Mouse (Mus musculus): Measurements from ENCODE around the gene Olfr1537. TPM values are rescaled to one million over a fixed set of nuclear protein-coding genes. Genes with fewer than 3 reads are reported as not detected.

Olfr1537 gene
- total RNA-seq (2021) (not detected), polyA plus RNA-seq (2012; rRNA removed) (not detected in 2 replicates)
- long read RNA-seq = 0 reads

DNA sequence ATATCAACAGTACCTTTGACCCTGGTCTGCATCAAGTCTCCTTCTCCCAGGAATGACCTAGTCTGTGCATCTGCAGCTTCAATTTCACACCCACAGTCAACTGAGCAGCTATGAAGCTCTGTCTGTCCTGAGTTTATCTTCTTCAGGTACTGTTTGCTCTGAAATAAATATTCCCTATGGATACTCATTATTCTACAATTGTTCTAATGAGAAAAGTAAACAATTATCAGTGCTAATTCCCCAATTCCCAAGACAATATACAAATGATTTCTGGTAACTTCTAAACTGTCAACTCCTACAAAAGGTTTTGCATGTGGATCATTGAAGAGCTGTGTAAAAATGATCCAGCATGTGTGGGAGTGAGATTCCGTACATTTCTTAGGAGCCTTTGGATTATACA is at the start of gene Olfr1537:
Gene Olfr1537, minus strand, starts transcription at position 101 of the 400 bp plus-strand sequence.
- Histone ChIP-seq H3K36me3 (ENCODE audit: control insufficient read depth, insufficient read depth, low read length) (no peaks in the 10 kb centered on the region), H3K27ac (no peak within 1 kb of the TSS), H3K27me3 (ENCODE audit: control insufficient read depth, insufficient read depth, low read length) (no peaks in the 10 kb centered on the region), H3K9ac (ENCODE audit: low read depth, low read length) (no peak within 1 kb of the TSS), H3K79me2 (replicated peaks; ENCODE audit: control insufficient read depth, insufficient read depth, low read length) (no peaks in the 10 kb centered on the region), H3K4me1 (ENCODE audit: control insufficient read depth, insufficient read depth, low read length) (no peaks in the 10 kb centered on the region), H3K4me3 (no peak within 1 kb of the TSS)
- intact Hi-C loops (cut with DNase I) = no loop called here
- 64% methylated on average over 1 of the region's 1 CpGs for WGBS
- no peak for DNase-seq
- TF ChIP-seq CTCF (IDR thresholded peaks at IDR 0.05) (no peak), EP300 (IDR thresholded peaks at IDR 0.05; ENCODE audit: insufficient read depth, low read depth, low read length) (no peak), POLR2A (IDR thresholded peaks at IDR 0.05; ENCODE audit: insufficient read depth, low read depth, low read length) (no peak)

DNA sequence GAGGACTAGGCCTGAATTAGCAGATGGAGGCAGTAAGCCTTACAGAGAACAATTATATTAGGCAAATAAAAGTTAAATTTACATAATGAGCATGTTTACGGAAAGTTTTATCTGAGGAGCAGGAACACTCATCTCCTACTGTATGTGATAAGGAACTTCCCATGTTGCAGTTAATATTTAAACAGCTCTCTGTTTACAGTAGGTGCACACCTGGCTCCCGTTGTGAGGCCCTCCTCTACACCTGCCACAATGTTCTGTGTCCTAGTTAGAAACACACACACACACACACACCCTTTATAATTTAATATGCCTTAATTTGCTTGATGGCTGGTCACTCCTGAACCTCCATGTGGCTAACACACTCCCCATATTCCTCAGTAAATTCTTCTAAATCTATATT is 37.3 kb upstream of the Olfr1537 start:
- H3K4me1 ChIP-seq (ENCODE audit: control insufficient read depth, insufficient read depth, low read length) = no peaks in the 10 kb centered on the region
- H3K9ac ChIP-seq (ENCODE audit: low read depth, low read length) = no peak overlapping the region
- no peaks in the 10 kb centered on the region for H3K27me3 ChIP-seq (ENCODE audit: control insufficient read depth, insufficient read depth, low read length)
- no peaks in the 10 kb centered on the region for H3K79me2 ChIP-seq (replicated peaks; ENCODE audit: control insufficient read depth, insufficient read depth, low read length)
- TF ChIP-seq CTCF (IDR thresholded peaks at IDR 0.05) = no peak
- TF ChIP-seq EP300 (IDR thresholded peaks at IDR 0.05; ENCODE audit: insufficient read depth, low read depth, low read length) = no peak
- TF ChIP-seq POLR2A (IDR thresholded peaks at IDR 0.05; ENCODE audit: insufficient read depth, low read depth, low read length) = no peak
- no peak overlapping the region for H3K27ac ChIP-seq
- intact Hi-C loops (cut with DNase I) = no loop called here
- no peaks in the 10 kb centered on the region for H3K36me3 ChIP-seq (ENCODE audit: control insufficient read depth, insufficient read depth, low read length)
- DNase-seq = no peak
- H3K4me3 ChIP-seq = no peak overlapping the region
- WGBS = 66% methylated on average over 2 of the region's 2 CpGs

- Histone ChIP-seq H3K27ac (no peak within 1 kb of the TSS), H3K4me3 (no peak within 1 kb of the TSS), H3K4me1 (ENCODE audit: control insufficient read depth, insufficient read depth, low read length) (no peaks in the 10 kb centered on the region), H3K27me3 (ENCODE audit: control insufficient read depth, insufficient read depth, low read length) (no peaks in the 10 kb centered on the region), H3K36me3 (ENCODE audit: control insufficient read depth, insufficient read depth, low read length) (no peaks in the 10 kb centered on the region), H3K79me2 (replicated peaks; ENCODE audit: control insufficient read depth, insufficient read depth, low read length) (no peaks in the 10 kb centered on the region), H3K9ac (ENCODE audit: low read depth, low read length) (no peak within 1 kb of the TSS)
- TF ChIP-seq CTCF (IDR thresholded peaks at IDR 0.05) (no peak), EP300 (IDR thresholded peaks at IDR 0.05; ENCODE audit: insufficient read depth, low read depth, low read length) (no peak), POLR2A (IDR thresholded peaks at IDR 0.05; ENCODE audit: insufficient read depth, low read depth, low read length) (no peak)
- WGBS = 73% methylated on average over 3 of the region's 3 CpGs
- intact Hi-C loops (cut with DNase I) = no loop called here
- no peak for DNase-seq
These were observed 26.9 kb upstream of the Olfr1537 start, which contains the start of gene Olfr945 for GRCm38 (mm10) chr9:39276718-39277117. TSS of gene Olfr945 (minus strand) at chr9:39276818.

GRCm38 (mm10) chr9:39201620-39202019 is 48.2 kb downstream of the Olfr1537 start, which contains the start of gene Olfr944:
TSS of gene Olfr944 (plus strand) at chr9:39201920.
- H3K27ac ChIP-seq = no peak within 1 kb of the TSS
- DNase-seq = no peak
- no peaks in the 10 kb centered on the region for H3K79me2 ChIP-seq (replicated peaks; ENCODE audit: control insufficient read depth, insufficient read depth, low read length)
- H3K4me3 ChIP-seq = no peak within 1 kb of the TSS
- intact Hi-C loops (cut with DNase I) = no loop called here
- H3K27me3 ChIP-seq (ENCODE audit: control insufficient read depth, insufficient read depth, low read length) = no peaks in the 10 kb centered on the region
- TF ChIP-seq POLR2A (IDR thresholded peaks at IDR 0.05; ENCODE audit: insufficient read depth, low read depth, low read length) = no peak
- no peak for TF ChIP-seq CTCF (IDR thresholded peaks at IDR 0.05)
- TF ChIP-seq EP300 (IDR thresholded peaks at IDR 0.05; ENCODE audit: insufficient read depth, low read depth, low read length) = no peak
- H3K4me1 ChIP-seq (ENCODE audit: control insufficient read depth, insufficient read depth, low read length) = no peaks in the 10 kb centered on the region
- no peaks in the 10 kb centered on the region for H3K36me3 ChIP-seq (ENCODE audit: control insufficient read depth, insufficient read depth, low read length)
- no peak within 1 kb of the TSS for H3K9ac ChIP-seq (ENCODE audit: low read depth, low read length)

Other genes with a start within 250 kb of the Olfr1537 start
- gene Olfr146, start 226.6 kb downstream of the Olfr1537 start, total RNA-seq (2021) = not detected
- gene Olfr146, start 226.6 kb downstream of the Olfr1537 start, polyA plus RNA-seq (2012; rRNA removed) = not detected in 2 replicates
- gene Olfr937, start 185.0 kb downstream of the Olfr1537 start, total RNA-seq (2021) = not detected
- not detected in 2 replicates for gene Olfr937, start 185.0 kb downstream of the Olfr1537 start, polyA plus RNA-seq (2012; rRNA removed)
- not detected for gene Olfr938, start 171.1 kb downstream of the Olfr1537 start, total RNA-seq (2021)
- not detected in 2 replicates for gene Olfr938, start 171.1 kb downstream of the Olfr1537 start, polyA plus RNA-seq (2012; rRNA removed)
- not detected for gene Olfr27, start 121.9 kb downstream of the Olfr1537 start, total RNA-seq (2021)
- gene Olfr27, start 121.9 kb downstream of the Olfr1537 start, polyA plus RNA-seq (2012; rRNA removed) = not detected in 2 replicates
- gene Olfr943, start 83.7 kb downstream of the Olfr1537 start, total RNA-seq (2021) = not detected
- not detected in 2 replicates for gene Olfr943, start 83.7 kb downstream of the Olfr1537 start, polyA plus RNA-seq (2012; rRNA removed)
- not detected for gene Olfr944, start 48.1 kb downstream of the Olfr1537 start, total RNA-seq (2021)
- gene Olfr944, start 48.1 kb downstream of the Olfr1537 start, polyA plus RNA-seq (2012; rRNA removed) = not detected in 2 replicates
- not detected for gene Olfr945, start 26.8 kb upstream of the Olfr1537 start, total RNA-seq (2021)
- not detected in 2 replicates for gene Olfr945, start 26.8 kb upstream of the Olfr1537 start, polyA plus RNA-seq (2012; rRNA removed)
- gene Olfr948, start 76.1 kb upstream of the Olfr1537 start, total RNA-seq (2021) = not detected
- not detected in 2 replicates for gene Olfr948, start 76.1 kb upstream of the Olfr1537 start, polyA plus RNA-seq (2012; rRNA removed)
- not detected for gene Olfr951, start 137.4 kb upstream of the Olfr1537 start, total RNA-seq (2021)
- gene Olfr951, start 137.4 kb upstream of the Olfr1537 start, polyA plus RNA-seq (2012; rRNA removed) = not detected in 2 replicates
- not detected for gene Olfr952, start 177.2 kb upstream of the Olfr1537 start, total RNA-seq (2021)
- not detected in 2 replicates for gene Olfr952, start 177.2 kb upstream of the Olfr1537 start, polyA plus RNA-seq (2012; rRNA removed)
- not detected for gene Olfr954, start 206.7 kb upstream of the Olfr1537 start, total RNA-seq (2021)
- gene Olfr954, start 206.7 kb upstream of the Olfr1537 start, polyA plus RNA-seq (2012; rRNA removed) = not detected in 2 replicates
- gene Olfr955, start 221.9 kb upstream of the Olfr1537 start, total RNA-seq (2021) = not detected
- gene Olfr955, start 221.9 kb upstream of the Olfr1537 start, polyA plus RNA-seq (2012; rRNA removed) = not detected in 2 replicates
- gene Olfr44, start 244.0 kb upstream of the Olfr1537 start, total RNA-seq (2021) = not detected
- not detected in 2 replicates for gene Olfr44, start 244.0 kb upstream of the Olfr1537 start, polyA plus RNA-seq (2012; rRNA removed)